Mouse (Mus musculus) heart, adult 18-20 months (tissue): ENCODE measurements at regions not wholly inside any gene's neighbourhood (a gene's known extent, or its start where the extent isn't known, plus 50 kb on each side); places are given as distances from the start of the nearest gene placed in this dataset.

Source experiments
- DNase-seq, 2 experiments: peaks; one replicate each; pipeline ENCODE4 v3.0.0; 2021 to 2022; ENCODE audit warnings: mixed read lengths in 1 of 2

DNA sequence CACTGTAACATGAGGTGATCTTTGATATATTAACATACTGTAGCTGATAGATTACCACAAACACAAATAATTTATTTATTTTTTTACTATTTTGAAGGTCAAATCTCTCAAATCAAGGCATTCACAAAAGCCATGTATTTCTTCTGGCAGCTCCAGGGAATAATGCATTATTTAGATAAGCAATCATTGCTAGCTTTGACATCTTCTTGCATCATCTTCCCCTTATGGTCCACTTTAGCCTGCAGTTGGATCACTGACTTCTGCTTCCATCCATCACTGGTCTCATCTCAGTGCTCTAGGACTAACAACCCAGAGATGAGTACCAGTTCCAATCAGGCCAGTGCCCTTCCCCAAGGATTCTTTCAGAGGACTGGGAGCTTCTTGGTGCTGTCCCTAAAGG is 95.3 kb upstream of the Actbl2 start:
- no peak for DNase-seq

- DNase-seq = no peak
Measured at GRCm38 (mm10) chr13:111165538-111165937, 89.3 kb upstream of the Actbl2 start.

DNA sequence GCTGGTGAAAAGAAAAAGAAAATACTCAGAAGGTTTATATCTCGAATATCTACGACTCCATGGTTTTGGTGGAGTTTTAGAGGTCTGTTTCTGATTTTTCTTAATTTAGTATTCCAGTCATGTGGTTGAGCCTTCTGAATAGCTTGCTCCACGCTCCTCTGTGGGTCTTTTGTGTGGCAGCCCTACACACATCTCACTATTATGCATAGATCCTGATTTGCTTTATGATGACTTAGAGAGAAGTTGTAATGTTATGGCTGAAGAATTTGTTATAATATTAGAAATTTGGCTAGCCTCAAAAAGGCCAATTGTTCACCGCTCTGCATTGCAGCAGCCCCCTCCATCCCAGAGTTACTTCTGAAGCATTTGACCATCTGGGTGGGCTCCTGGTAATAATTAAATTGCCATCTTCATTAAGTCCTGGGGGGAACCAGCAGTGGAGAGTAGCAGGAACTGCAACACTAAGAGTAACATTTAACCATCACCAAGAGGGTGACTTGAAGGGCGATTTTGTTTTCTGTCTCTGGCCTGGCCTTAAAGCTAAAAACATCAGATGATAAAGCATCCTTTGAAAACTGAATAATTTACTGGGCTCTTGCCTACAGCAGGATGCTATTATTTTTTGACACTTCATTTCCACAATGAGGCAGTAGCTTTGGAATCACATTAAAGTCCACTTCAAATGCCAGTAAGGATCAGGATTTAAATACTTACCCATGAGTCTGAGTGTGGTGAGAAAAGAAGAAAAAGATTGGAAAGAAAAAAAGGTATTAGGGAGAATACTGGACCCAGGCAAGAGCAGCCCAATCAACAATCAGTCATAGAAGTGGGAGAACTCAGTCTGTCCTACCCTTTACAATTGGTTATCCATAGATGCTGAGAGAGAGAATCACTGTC is 84.3 kb upstream of the Actbl2 start:
- DNase-seq = no peak

GRCm38 (mm10) chr13:111179186-111179585 is 75.6 kb upstream of the Actbl2 start:
- no peak for DNase-seq

- no peak for DNase-seq
Measured at GRCm38 (mm10) chr13:111183293-111183692, 71.5 kb upstream of the Actbl2 start.

GRCm38 (mm10) chr13:111185799-111186198 is 69.0 kb upstream of the Actbl2 start:
- DNase-seq = peak in 1 of 2 experiments; percentile 2

GRCm38 (mm10) chr13:111186833-111187232 is 68.0 kb upstream of the Actbl2 start:
- no peak for DNase-seq

- no peak for DNase-seq
Measured at GRCm38 (mm10) chr13:111193919-111194318, 60.9 kb upstream of the Actbl2 start.

GRCm38 (mm10) chr13:111194337-111194736 is 60.5 kb upstream of the Actbl2 start:
- DNase-seq = no peak

DNA sequence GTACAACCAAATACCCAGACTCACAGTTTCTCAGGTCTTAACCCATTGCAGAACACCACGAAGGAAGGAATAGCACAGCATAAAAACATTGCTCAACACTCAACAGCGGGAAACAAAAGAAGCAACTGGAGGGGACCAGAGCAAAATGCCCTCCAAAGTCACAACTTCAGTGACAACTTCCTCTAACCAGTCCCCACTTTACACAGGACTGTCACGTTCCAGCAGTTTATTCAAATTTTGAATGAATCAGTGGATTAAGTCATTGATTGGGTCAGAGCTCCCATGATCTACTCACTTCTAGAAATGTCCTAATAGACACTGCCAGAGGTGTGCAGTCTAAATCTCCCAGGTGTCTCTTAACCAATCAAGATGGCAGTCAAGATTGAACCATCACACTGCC is 53.3 kb upstream of the Actbl2 start:
- DNase-seq = no peak

- peak; percentile 9 to 29 for DNase-seq
Measured at GRCm38 (mm10) chr13:111204580-111205285, 50.1 kb upstream of the Actbl2 start.
